Mouse (Mus musculus) kidney, postnatal 0 days (tissue): Measurements from ENCODE around the gene Oaf. TPM values are rescaled to one million over a fixed set of nuclear protein-coding genes. Genes with fewer than 3 reads are reported as not detected.

Experiments used
- ATAC-seq: fragments of 200-750 bp; cut with Nextera tagmentation; replicated peaks from 2 replicates; pipeline ENCODE4 v1.8.0; 2017; ENCODE audit warnings: low read depth, moderate number of reproducible peaks, moderate TSS enrichment, moderate library complexity; ENCODE audit not compliant: low FRiP score
- DNase-seq: peaks from one replicate; pipeline ENCODE4 v3.0.0-alpha.2; 2016; ENCODE audit warnings: low spot score
- H3K27ac ChIP-seq: fragments of 300-500 bp; sonication (generic); 2 replicates; pipeline ENCODE4 v1.5.1; 2014; ENCODE audit warnings: mild to moderate bottlenecking
- H3K27me3 ChIP-seq: fragments of 300-500 bp; sonication (generic); 2 replicates; pipeline ENCODE4 v1.6.1; 2014; ENCODE audit warnings: low read length, mixed read lengths; ENCODE audit not compliant: insufficient read depth
- H3K36me3 ChIP-seq: fragments of 300-500 bp; sonication (generic); 2 replicates; pipeline ENCODE4 v1.6.1; 2014; ENCODE audit warnings: low read length, mixed read lengths; ENCODE audit not compliant: insufficient read depth
- H3K4me1 ChIP-seq: fragments of 300-500 bp; sonication (generic); replicated peaks from 2 replicates; pipeline ENCODE4 v1.6.1; 2014; ENCODE audit warnings: antibody characterized with exemption, low read length, mixed read lengths; ENCODE audit not compliant: insufficient read depth
- H3K4me2 ChIP-seq: fragments of 300-500 bp; sonication (generic); 2 replicates; pipeline ENCODE4 v1.6.1; 2014; ENCODE audit warnings: mild to moderate bottlenecking, low read length, moderate library complexity, mixed read lengths
- H3K4me3 ChIP-seq: fragments of 300-500 bp; sonication (generic); replicated peaks from 2 replicates; pipeline ENCODE4 v1.5.1; 2014; ENCODE audit warnings: low read depth, low read length
- H3K9ac ChIP-seq: fragments of 300-500 bp; sonication (generic); 2 replicates; pipeline ENCODE4 v1.6.1; 2014; ENCODE audit warnings: low read depth, low read length
- H3K9me3 ChIP-seq: fragments of 300-500 bp; sonication (generic); replicated peaks from 2 replicates; pipeline ENCODE4 v1.6.1; 2016; ENCODE audit warnings: low read length, inconsistent platforms, mixed read lengths
- CTCF ChIP-seq: IDR thresholded peaks from 2 replicates; pipeline ENCODE4 v1.5.1; 2016; ENCODE audit warnings: antibody characterized with exemption, low read depth, mild to moderate bottlenecking, moderate library complexity
- WGBS: fragments of 180-500 bp; shearing (Covaris S2); extraction: QIAGEN DNeasy Blood & Tissue Kit; methylation state at CpG from one replicate; pipeline ENCODE4 v1.1.7; 2014; 5-methylcytosine and 5-hydroxymethylcytosine counted together
- polyA plus RNA-seq: library from polyadenylated mRNA; unstranded; fragments of >200 nt; fragmentation: Nextera tagmentation; extraction: Ambion mirVana; gene quantifications from 2 replicates; pipeline ENCODE4 v1.2.1, GENCODE M21; 2015

Gene Oaf
- polyA plus RNA-seq, 1 experiment from 2014 or later: 62.9 TPM

- H3K36me3 ChIP-seq: no peaks in the 10 kb centered on the region
- H3K27ac ChIP-seq: no peak overlapping the region
- H3K9me3 ChIP-seq: no peaks in the 10 kb centered on the region
- 9% methylated on average over 17 of the region's 17 CpGs for WGBS
- no peaks in the 10 kb centered on the region; the same call in 1 of the 2 replicates for H3K4me1 ChIP-seq
- no peak overlapping the region for H3K9ac ChIP-seq
- H3K4me3 ChIP-seq: no peak overlapping the region
- H3K27me3 ChIP-seq: no peaks in the 10 kb centered on the region
- ATAC-seq: no peak
- no peak for TF ChIP-seq CTCF
- peak; percentile 65 for DNase-seq
- H3K4me2 ChIP-seq: peak overlapping the region; percentile 48
Measured at GRCm38 (mm10) chr9:43270723-43271252, 31.1 kb upstream of the Oaf start.

GRCm38 (mm10) chr9:43269166-43269565 lies 29.5 kb upstream of the Oaf start:
- no peak overlapping the region for H3K27ac ChIP-seq
- H3K9me3 ChIP-seq: no peaks in the 10 kb centered on the region
- DNase-seq (no peak), ATAC-seq (no peak)
- H3K9ac ChIP-seq: no peak overlapping the region
- H3K4me1 ChIP-seq: peaks cover under 1% of the 10 kb centered on the region
- no peaks in the 10 kb centered on the region for H3K36me3 ChIP-seq
- H3K4me2 ChIP-seq: no peak overlapping the region
- no peak for TF ChIP-seq CTCF
- H3K4me3 ChIP-seq: no peak overlapping the region
- 23% methylated on average over 8 of the region's 8 CpGs for WGBS
- no peaks in the 10 kb centered on the region for H3K27me3 ChIP-seq

GRCm38 (mm10) chr9:43267357-43267756 lies 27.6 kb upstream of the Oaf start:
- Histone ChIP-seq H3K9ac (no peak overlapping the region), H3K27ac (no peak overlapping the region), H3K4me2 (no peak overlapping the region), H3K4me1 (peaks cover 17% of the 10 kb centered on the region), H3K4me3 (no peak overlapping the region), H3K27me3 (no peaks in the 10 kb centered on the region), H3K36me3 (no peaks in the 10 kb centered on the region), H3K9me3 (no peaks in the 10 kb centered on the region)
- TF ChIP-seq CTCF: peak; percentile 53
- DNase-seq (no peak), ATAC-seq (no peak)
- WGBS: 85% methylated on average over 8 of the region's 8 CpGs

- H3K9me3 ChIP-seq: no peaks in the 10 kb centered on the region
- H3K4me3 ChIP-seq: no peak overlapping the region
- peak overlapping the region; percentile 89; the same call in 1 of the 2 replicates for H3K27ac ChIP-seq
- ATAC-seq (no peak), DNase-seq (no peak)
- no peaks in the 10 kb centered on the region for H3K36me3 ChIP-seq
- no peaks in the 10 kb centered on the region for H3K27me3 ChIP-seq
- H3K9ac ChIP-seq: peak overlapping the region; percentile 29; the same call in 1 of the 2 replicates
- H3K4me1 ChIP-seq: peaks cover 30% of the 10 kb centered on the region
- WGBS: 48% methylated on average over 9 of the region's 9 CpGs
- no peak; the same call in 1 of the 2 replicates for TF ChIP-seq CTCF
- H3K4me2 ChIP-seq: no peak overlapping the region
Measured at GRCm38 (mm10) chr9:43265194-43265593, 25.5 kb upstream of the Oaf start.

- DNase-seq: peak; percentile 57
- peak overlapping the region; percentile 31; the same call in 1 of the 2 replicates for H3K9ac ChIP-seq
Measured at GRCm38 (mm10) chr9:43263946-43264451, 24.3 kb upstream of the Oaf start.

GRCm38 (mm10) chr9:43262811-43263550 lies 23.3 kb upstream of the Oaf start:
- peak; percentile 66 for DNase-seq
- no peak for TF ChIP-seq CTCF
- H3K4me2 ChIP-seq: no peak overlapping the region
- H3K36me3 ChIP-seq: no peaks in the 10 kb centered on the region
- peaks cover 30% of the 10 kb centered on the region for H3K4me1 ChIP-seq
- 48% methylated on average over 9 of the region's 9 CpGs for WGBS
- H3K4me3 ChIP-seq: no peak overlapping the region
- no peak for ATAC-seq
- no peaks in the 10 kb centered on the region for H3K27me3 ChIP-seq
- H3K9me3 ChIP-seq: no peaks in the 10 kb centered on the region
- no peak overlapping the region for H3K9ac ChIP-seq
- H3K27ac ChIP-seq: peak overlapping the region; percentile 89

More at GRCm38 (mm10) chr9:43263946-43264451, 24.3 kb upstream of the Oaf start:
- no peaks in the 10 kb centered on the region for H3K36me3 ChIP-seq
- peaks cover 30% of the 10 kb centered on the region for H3K4me1 ChIP-seq
- no peaks in the 10 kb centered on the region for H3K9me3 ChIP-seq
- ATAC-seq: peak; percentile 79
- H3K27me3 ChIP-seq: no peaks in the 10 kb centered on the region
- H3K4me3 ChIP-seq: no peak overlapping the region
- H3K27ac ChIP-seq: peak overlapping the region; percentile 89
- no peak overlapping the region for H3K4me2 ChIP-seq
- WGBS: 20% methylated on average over 11 of the region's 11 CpGs
- no peak for TF ChIP-seq CTCF
